Mouse (Mus musculus): ENCODE measurements around the gene Fcer1g. TPM values are rescaled to one million over a fixed set of nuclear protein-coding genes. Genes with fewer than 3 reads are reported as not detected.
A peak's percentile ranks its signal among the peaks of the same experiment; 100 is the strongest.
"Not testable (repeated sequence)": the region's sequence is repeated elsewhere in the genome, so short reads cannot be mapped to it uniquely, and the experiment has no call there.

The Fcer1g gene
- polyA plus RNA-seq, 2 experiments from 2014 or later = 1.7 to 4.0 TPM

- ATAC-seq = no peak
Measured at GRCm38 (mm10) chr1:171263666-171264461, 29.7 kb upstream of the Fcer1g start.

GRCm38 (mm10) chr1:171263185-171263611, 29.0 kb upstream of the Fcer1g start:
- no peak for ATAC-seq

- peak; percentile 64 for ATAC-seq
Measured at GRCm38 (mm10) chr1:171262594-171263130, 28.5 kb upstream of the Fcer1g start.

- ATAC-seq = no peak
Measured at GRCm38 (mm10) chr1:171260316-171260715, 26.2 kb upstream of the Fcer1g start.

- ATAC-seq = no peak
Measured at GRCm38 (mm10) chr1:171258921-171259320, 24.8 kb upstream of the Fcer1g start.

GRCm38 (mm10) chr1:171257781-171258180, 23.6 kb upstream of the Fcer1g start:
- no peak for ATAC-seq

- peak; percentile 73 for ATAC-seq
Measured at GRCm38 (mm10) chr1:171256937-171257548, 22.9 kb upstream of the Fcer1g start.

GRCm38 (mm10) chr1:171256095-171256818, 22.1 kb upstream of the Fcer1g start:
- ATAC-seq = no peak

GRCm38 (mm10) chr1:171252415-171252814, 18.2 kb upstream of the Fcer1g start:
- ATAC-seq = no peak

- ATAC-seq = no peak
Measured at GRCm38 (mm10) chr1:171251594-171252324, 17.6 kb upstream of the Fcer1g start.

- ATAC-seq = no peak
Measured at GRCm38 (mm10) chr1:171250680-171251593, 16.8 kb upstream of the Fcer1g start, which contains the start of gene Ndufs2. Gene Ndufs2, minus strand, starts transcription at chr1:171251388.

- ATAC-seq = no peak
Measured at GRCm38 (mm10) chr1:171249913-171250600, 15.9 kb upstream of the Fcer1g start, which contains the start of gene Adamts4. Gene Adamts4, plus strand, starts transcription at chr1:171250421.

GRCm38 (mm10) chr1:171248386-171249226, 14.4 kb upstream of the Fcer1g start:
- no peak for ATAC-seq

GRCm38 (mm10) chr1:171247916-171248315, 13.8 kb upstream of the Fcer1g start:
- no peak for ATAC-seq

- no peak for ATAC-seq
Measured at GRCm38 (mm10) chr1:171247453-171247841, 13.3 kb upstream of the Fcer1g start.

- ATAC-seq = peak; percentile 98
Measured at GRCm38 (mm10) chr1:171246709-171247452, 12.7 kb upstream of the Fcer1g start.

- no peak for ATAC-seq
Measured at GRCm38 (mm10) chr1:171245353-171245752, 11.2 kb upstream of the Fcer1g start.

GRCm38 (mm10) chr1:171241952-171242351, 7.8 kb upstream of the Fcer1g start:
- ATAC-seq = not testable (repeated sequence)

- no peak for ATAC-seq
Measured at GRCm38 (mm10) chr1:171240911-171241310, 6.7 kb upstream of the Fcer1g start.

Measured in activated CD4-positive, CD25-positive, alpha-beta regulatory T cell, adult 4 months (primary cell).